Mouse (Mus musculus) limb, embryonic 13.5 days (tissue): ENCODE results near the gene Agtrap. TPM values are rescaled to one million over a fixed set of nuclear protein-coding genes. Genes with fewer than 3 reads are reported as not detected.

Experiments
- ATAC-seq: fragments of 200-750 bp; cut with Nextera tagmentation; 2 replicates; pipeline ENCODE4 v1.8.0; 2017; ENCODE audit warnings: low read depth, moderate number of reproducible peaks, moderate TSS enrichment; ENCODE audit not compliant: low FRiP score
- H3K27ac ChIP-seq: fragments of 300-500 bp; sonication (generic); 2 replicates; pipeline ENCODE4 v1.5.1; 2015; ENCODE audit warnings: inconsistent platforms, mild to moderate bottlenecking, moderate library complexity
- H3K27me3 ChIP-seq: fragments of 300-500 bp; sonication (generic); 2 replicates; pipeline ENCODE4 v1.6.1; 2015; ENCODE audit warnings: mild to moderate bottlenecking, inconsistent platforms
- H3K36me3 ChIP-seq: fragments of 300-500 bp; sonication (generic); 2 replicates; pipeline ENCODE4 v1.6.1; 2015; ENCODE audit warnings: inconsistent platforms, mild to moderate bottlenecking, moderate library complexity
- H3K4me1 ChIP-seq: fragments of 300-500 bp; sonication (generic); 2 replicates; pipeline ENCODE4 v1.6.1; 2015; ENCODE audit warnings: inconsistent platforms
- H3K4me2 ChIP-seq: fragments of 300-500 bp; sonication (generic); replicated peaks from 2 replicates; pipeline ENCODE4 v1.6.1; 2015; ENCODE audit warnings: inconsistent platforms, mild to moderate bottlenecking, moderate library complexity
- H3K4me3 ChIP-seq: fragments of 300-500 bp; sonication (generic); 2 replicates; pipeline ENCODE4 v1.5.1; 2015; ENCODE audit warnings: moderate library complexity, mild to moderate bottlenecking, inconsistent platforms
- H3K9ac ChIP-seq: fragments of 300-500 bp; sonication (generic); 2 replicates; pipeline ENCODE4 v1.6.1; 2015; ENCODE audit warnings: mild to moderate bottlenecking, inconsistent platforms
- H3K9me3 ChIP-seq: fragments of 300-500 bp; sonication (generic); 2 replicates; pipeline ENCODE4 v1.6.1; 2016; ENCODE audit warnings: inconsistent platforms
- WGBS: fragments of 180-500 bp; shearing (Covaris S2); methylation state at CpG from one replicate; pipeline ENCODE4 v1.1.7; 2015; 5-methylcytosine and 5-hydroxymethylcytosine counted together
- polyA plus RNA-seq: library from polyadenylated mRNA; unstranded; fragments of >200 nt; fragmentation: Nextera tagmentation; extraction: Ambion mirVana; gene quantifications from 2 replicates; pipeline ENCODE4 v1.2.1, GENCODE M21; 2015

The Agtrap gene
- polyA plus RNA-seq: 13.2 and 14.1 TPM in 2 replicates

GRCm38 (mm10) chr4:148087907-148088527, at the start of gene Agtrap:
TSS of gene Agtrap (minus strand) at chr4:148088031.
- WGBS: 5% methylated on average over 34 of the region's 34 CpGs
- peaks cover 38% of the 10 kb centered on the region for H3K4me1 ChIP-seq
- no peaks in the 10 kb centered on the region for H3K36me3 ChIP-seq
- peak within 1 kb of the TSS; percentile 87 for H3K9ac ChIP-seq
- peak; percentile 91 for ATAC-seq
- H3K27ac ChIP-seq: peak within 1 kb of the TSS; percentile 39; the same call in 1 of the 2 replicates
- H3K9me3 ChIP-seq: no peaks in the 10 kb centered on the region
- H3K27me3 ChIP-seq: no peaks in the 10 kb centered on the region
- peak within 1 kb of the TSS; percentile 89 for H3K4me3 ChIP-seq
- H3K4me2 ChIP-seq: peak within 1 kb of the TSS; percentile 90

GRCm38 (mm10) chr4:148137503-148137902, 49.7 kb upstream of the Agtrap start:
- Histone ChIP-seq H3K9me3 (no peaks in the 10 kb centered on the region), H3K27me3 (peaks cover 4% of the 10 kb centered on the region; the same call in 1 of the 2 replicates), H3K4me3 (no peak overlapping the region), H3K4me2 (no peak overlapping the region), H3K4me1 (peaks cover 16% of the 10 kb centered on the region), H3K36me3 (no peaks in the 10 kb centered on the region), H3K9ac (no peak overlapping the region), H3K27ac (no peak overlapping the region)
- WGBS: 75% methylated on average over 8 of the region's 8 CpGs
- no peak for ATAC-seq

- H3K27me3 ChIP-seq: peaks cover 12% of the 10 kb centered on the region
- peaks cover 18% of the 10 kb centered on the region for H3K4me1 ChIP-seq
- H3K9ac ChIP-seq: no peak overlapping the region
- 83% methylated on average over 8 of the region's 8 CpGs for WGBS
- no peak overlapping the region for H3K4me2 ChIP-seq
- H3K4me3 ChIP-seq: no peak overlapping the region
- no peaks in the 10 kb centered on the region for H3K36me3 ChIP-seq
- H3K9me3 ChIP-seq: no peaks in the 10 kb centered on the region
- H3K27ac ChIP-seq: no peak overlapping the region
- no peak for ATAC-seq
Observed at GRCm38 (mm10) chr4:148134988-148135387, 47.2 kb upstream of the Agtrap start.

DNA sequence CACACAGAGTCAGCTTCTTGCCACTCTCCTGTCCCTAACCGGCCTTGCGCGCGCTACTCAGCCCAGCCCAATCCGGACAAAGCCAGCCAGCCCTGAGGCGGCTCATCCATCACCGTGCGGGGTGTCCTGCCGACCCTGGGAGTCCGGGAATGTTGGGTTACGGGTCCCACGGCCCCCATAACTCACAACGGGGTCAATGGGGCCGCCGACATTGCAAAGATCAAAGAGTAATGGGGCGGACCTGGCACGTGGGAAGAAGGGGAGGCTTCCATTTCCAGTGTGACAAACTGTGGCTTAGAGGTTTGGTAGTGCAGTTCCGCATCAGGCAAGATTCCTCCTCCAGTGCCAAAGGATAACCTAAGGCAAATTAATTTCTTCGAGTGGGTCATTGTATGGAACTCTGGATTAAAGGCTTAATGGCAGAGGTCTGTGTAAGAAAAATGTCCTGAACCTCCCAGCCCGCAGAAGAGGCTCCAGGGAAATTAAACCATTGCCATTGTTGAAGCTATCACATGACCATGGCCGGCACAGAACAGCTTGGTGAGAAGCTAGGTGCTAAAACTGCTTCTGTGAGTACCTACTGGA, 43.8 kb upstream of the Agtrap start:
- under 1% methylated on average over 21 of the region's 21 CpGs for WGBS
- Histone ChIP-seq H3K36me3 (no peaks in the 10 kb centered on the region), H3K27me3 (peaks cover 23% of the 10 kb centered on the region), H3K4me1 (peaks cover 10% of the 10 kb centered on the region), H3K4me3 (peak overlapping the region; percentile 79), H3K9me3 (no peaks in the 10 kb centered on the region), H3K27ac (no peak overlapping the region), H3K9ac (peak overlapping the region; percentile 67), H3K4me2 (peak overlapping the region; percentile 91)
- ATAC-seq: peak; percentile 16; the same call in 1 of the 2 replicates

DNA sequence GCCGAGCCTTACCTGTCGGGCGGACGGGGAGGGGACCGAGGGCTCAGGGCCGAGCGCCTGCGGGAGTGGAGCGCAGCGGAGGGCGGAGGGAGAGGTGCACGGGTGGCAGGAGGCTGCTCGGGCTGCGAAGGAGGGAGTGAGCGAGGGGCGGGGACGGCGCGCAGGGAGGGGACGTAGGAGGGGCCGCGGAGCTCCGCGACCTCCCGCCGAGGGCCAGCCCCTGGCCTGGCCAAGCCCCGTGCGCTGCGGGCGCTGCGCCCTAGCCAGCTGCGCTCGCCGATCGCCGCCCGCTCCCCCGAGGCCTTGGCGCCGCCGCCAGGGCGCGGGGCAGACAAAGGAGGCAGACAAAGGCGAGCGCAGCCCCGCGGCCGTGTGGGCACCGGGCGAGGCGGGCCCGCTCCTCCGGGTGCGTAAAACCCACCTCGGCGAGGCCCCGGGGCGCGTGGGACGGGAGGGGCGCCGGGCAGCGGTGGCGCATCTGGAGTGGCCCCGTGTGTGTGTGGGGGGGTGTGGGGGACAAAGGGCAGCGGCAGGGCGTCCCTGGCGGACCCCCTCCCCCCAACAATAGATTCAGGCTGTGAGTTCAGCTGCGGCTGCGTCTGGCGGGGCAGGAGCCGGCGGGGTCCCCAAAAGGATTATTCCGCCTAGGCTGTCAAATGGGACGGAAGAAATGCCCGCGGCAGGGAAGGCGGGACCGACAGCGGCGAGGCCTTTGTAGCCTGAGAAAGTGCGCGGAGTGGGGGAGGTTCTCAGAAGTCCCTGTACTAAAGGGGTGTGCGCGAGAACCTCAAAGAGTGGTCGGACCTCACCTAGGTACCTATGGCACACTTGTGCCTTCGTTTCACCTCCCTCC, 43.0 kb upstream of the Agtrap start, which contains the start of gene Draxin:
Gene Draxin (minus strand): TSS at position 138 of the 853 bp plus-strand sequence.
- peak; percentile 89 for ATAC-seq
- WGBS: under 1% methylated on average over 79 of the region's 87 CpGs
- no peaks in the 10 kb centered on the region for H3K36me3 ChIP-seq

GRCm38 (mm10) chr4:148130133-148130532, 42.3 kb upstream of the Agtrap start, which contains the start of gene Mad2l2:
TSS of gene Mad2l2 (plus strand) at chr4:148130384.
- 1% methylated on average over 18 of the region's 18 CpGs for WGBS

More for the DNA sequence above, 43.0 kb upstream of the Agtrap start, which contains the start of gene Draxin:
- H3K9ac ChIP-seq: peak within 1 kb of the TSS; percentile 87
- peak within 1 kb of the TSS; percentile 67; the same call in 1 of the 2 replicates for H3K27ac ChIP-seq
- H3K4me1 ChIP-seq: peaks cover 15% of the 10 kb centered on the region
- H3K27me3 ChIP-seq: peaks cover 23% of the 10 kb centered on the region
- H3K4me2 ChIP-seq: peak within 1 kb of the TSS; percentile 91
- no peaks in the 10 kb centered on the region for H3K9me3 ChIP-seq
- H3K4me3 ChIP-seq: peak within 1 kb of the TSS; percentile 79

DNA sequence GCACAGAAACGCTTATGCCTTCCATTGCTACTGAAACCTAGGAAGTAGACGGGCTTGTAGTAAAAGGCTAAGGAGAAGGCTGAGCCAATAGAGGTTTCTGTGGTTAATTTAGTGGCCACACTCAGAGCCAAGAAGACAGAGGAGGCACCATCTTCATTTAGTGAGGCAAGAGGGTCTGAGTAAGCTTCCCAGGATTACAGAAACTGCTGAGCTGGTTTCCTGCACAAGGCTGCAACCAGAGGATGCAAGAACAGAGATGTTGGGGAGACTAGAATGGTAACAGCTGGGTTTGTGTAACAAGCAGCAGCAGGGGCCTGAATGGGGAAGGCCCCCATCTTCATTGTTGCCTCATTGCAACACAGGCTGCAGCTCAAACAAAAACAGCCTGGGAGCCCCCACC, 40.8 kb upstream of the Agtrap start:
- no peak overlapping the region for H3K27ac ChIP-seq
- H3K4me1 ChIP-seq: peaks cover 15% of the 10 kb centered on the region
- ATAC-seq: no peak
- no peaks in the 10 kb centered on the region for H3K9me3 ChIP-seq
- no peak overlapping the region for H3K4me3 ChIP-seq
- no peaks in the 10 kb centered on the region for H3K36me3 ChIP-seq
- H3K4me2 ChIP-seq: no peak overlapping the region
- WGBS: 59% methylated on average over 2 of the region's 2 CpGs
- no peak overlapping the region for H3K9ac ChIP-seq
- peaks cover 23% of the 10 kb centered on the region for H3K27me3 ChIP-seq

More at GRCm38 (mm10) chr4:148130133-148130532, 42.3 kb upstream of the Agtrap start, which contains the start of gene Mad2l2:
- H3K4me2 ChIP-seq: peak within 1 kb of the TSS; percentile 91
- no peaks in the 10 kb centered on the region for H3K9me3 ChIP-seq
- ATAC-seq: peak; percentile 21; the same call in 1 of the 2 replicates
- peak within 1 kb of the TSS; percentile 67; the same call in 1 of the 2 replicates for H3K27ac ChIP-seq
- H3K9ac ChIP-seq: peak within 1 kb of the TSS; percentile 87
- H3K4me1 ChIP-seq: peaks cover 15% of the 10 kb centered on the region
- H3K36me3 ChIP-seq: no peaks in the 10 kb centered on the region
- peaks cover 23% of the 10 kb centered on the region for H3K27me3 ChIP-seq
- H3K4me3 ChIP-seq: peak within 1 kb of the TSS; percentile 79

- Histone ChIP-seq H3K4me1 (peaks cover 15% of the 10 kb centered on the region), H3K4me2 (no peak overlapping the region), H3K27ac (no peak overlapping the region), H3K36me3 (no peaks in the 10 kb centered on the region), H3K9ac (no peak overlapping the region), H3K27me3 (peaks cover 23% of the 10 kb centered on the region), H3K4me3 (no peak overlapping the region), H3K9me3 (no peaks in the 10 kb centered on the region)
- 50% methylated on average over 1 of the region's 1 CpGs for WGBS
- ATAC-seq: no peak
Observed at GRCm38 (mm10) chr4:148128241-148128640, 40.4 kb upstream of the Agtrap start.

- peak overlapping the region; percentile 25; the same call in 1 of the 2 replicates for H3K9ac ChIP-seq
- peak; percentile 12; the same call in 1 of the 2 replicates for ATAC-seq
- H3K4me1 ChIP-seq: peaks cover 16% of the 10 kb centered on the region
- H3K4me2 ChIP-seq: peak overlapping the region; percentile 11; the same call in 1 of the 2 replicates
- H3K4me3 ChIP-seq: no peak overlapping the region
- 29% methylated on average over 3 of the region's 3 CpGs for WGBS
- H3K27me3 ChIP-seq: no peaks in the 10 kb centered on the region
- no peaks in the 10 kb centered on the region for H3K9me3 ChIP-seq
- H3K36me3 ChIP-seq: no peaks in the 10 kb centered on the region
- H3K27ac ChIP-seq: peak overlapping the region; percentile 39; the same call in 1 of the 2 replicates
Observed at GRCm38 (mm10) chr4:148122694-148123066, 34.8 kb upstream of the Agtrap start.

DNA sequence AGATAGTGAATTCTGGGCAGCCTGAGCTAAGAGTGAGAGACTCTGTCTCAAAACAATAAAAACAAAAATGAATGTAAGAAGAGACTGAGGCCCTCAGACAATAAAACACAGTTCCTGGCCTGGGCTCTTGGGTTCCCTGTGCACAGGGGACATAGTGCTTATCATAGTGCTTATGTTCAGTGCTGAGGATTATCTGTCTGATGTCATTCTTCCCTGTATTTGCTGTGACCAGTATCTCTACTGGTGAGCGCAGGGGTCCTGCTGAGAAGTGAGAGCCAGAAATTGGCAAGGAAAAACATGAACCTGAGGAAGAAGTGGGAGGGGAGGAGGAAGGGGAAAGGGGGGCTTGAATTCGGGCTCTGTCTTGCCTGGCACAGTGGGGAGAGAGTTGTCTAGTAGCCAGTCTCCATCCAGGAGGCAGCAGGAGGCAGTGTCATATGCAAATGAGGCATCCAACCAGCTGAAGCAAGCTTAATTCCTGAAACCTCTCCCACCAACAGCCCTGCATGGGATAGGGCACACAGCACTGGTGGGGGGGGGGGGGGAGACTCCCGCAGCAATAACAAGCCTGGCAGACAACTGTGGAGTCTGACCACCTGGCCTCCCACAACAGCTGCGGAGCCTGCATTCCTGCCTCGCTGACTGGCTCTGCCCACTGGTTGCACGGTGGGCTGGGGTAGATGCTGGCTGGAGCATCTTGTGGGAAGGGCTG, 34.3 kb upstream of the Agtrap start:
- H3K4me3 ChIP-seq: no peak overlapping the region
- no peaks in the 10 kb centered on the region for H3K36me3 ChIP-seq
- H3K9me3 ChIP-seq: no peaks in the 10 kb centered on the region
- H3K4me1 ChIP-seq: peaks cover 16% of the 10 kb centered on the region
- H3K27ac ChIP-seq: peak overlapping the region; percentile 39; the same call in 1 of the 2 replicates
- peak overlapping the region; percentile 25; the same call in 1 of the 2 replicates for H3K9ac ChIP-seq
- 4% methylated on average over 6 of the region's 6 CpGs for WGBS
- peak overlapping the region; percentile 11; the same call in 1 of the 2 replicates for H3K4me2 ChIP-seq
- peak; percentile 86 for ATAC-seq
- no peaks in the 10 kb centered on the region for H3K27me3 ChIP-seq

GRCm38 (mm10) chr4:148121362-148121761, 33.5 kb upstream of the Agtrap start:
- Histone ChIP-seq H3K27me3 (no peaks in the 10 kb centered on the region), H3K4me3 (no peak overlapping the region), H3K27ac (no peak overlapping the region), H3K36me3 (no peaks in the 10 kb centered on the region), H3K9me3 (0 out of 2 replicates have a peak, but pooled peaks cover 4% of the 10 kb centered on the region), H3K4me1 (peaks cover 13% of the 10 kb centered on the region), H3K4me2 (no peak overlapping the region), H3K9ac (no peak overlapping the region)
- 85% methylated on average over 4 of the region's 4 CpGs for WGBS
- no peak for ATAC-seq
